Mouse (Mus musculus) CD8-positive naive resting alpha-beta T cell, adult 2 months (primary cell): ENCODE measurements at regions not wholly inside any gene's neighbourhood (a gene's known extent, or its start where the extent isn't known, plus 50 kb on each side); places are given as distances from the start of the nearest gene placed in this dataset.

Source experiments
- DNase-seq, 2 experiments: peaks; one replicate each; pipeline ENCODE4 v3.0.0; 2022; ENCODE audit warnings: low read depth in 2 of 2, low spot score in 2 of 2

- no peak for DNase-seq
These were observed 500.9 kb upstream of the Nox3 start for GRCm38 (mm10) chr17:4196793-4197448.

DNA sequence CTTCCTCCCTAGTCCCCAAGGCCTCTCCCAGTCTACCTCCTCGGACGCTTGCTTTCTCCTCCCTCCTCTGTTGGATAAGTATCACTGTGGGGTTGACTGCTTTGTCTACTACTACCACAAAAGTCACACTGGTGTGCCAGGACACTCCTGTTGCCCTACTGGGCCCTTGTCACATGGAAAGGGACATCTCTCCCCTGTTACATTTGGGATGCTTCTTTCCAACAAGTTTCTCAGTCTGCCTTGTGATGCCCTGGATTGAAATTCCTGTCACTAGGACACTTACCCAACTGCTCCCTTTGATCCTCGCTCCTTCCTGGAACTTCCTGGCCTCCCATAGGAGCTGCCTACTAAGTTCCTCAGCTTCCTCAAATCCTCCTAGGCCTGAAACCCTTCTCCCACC is 501.9 kb upstream of the Nox3 start:
- no peak for DNase-seq

- DNase-seq: no peak
These were observed 503.7 kb upstream of the Nox3 start for GRCm38 (mm10) chr17:4199698-4200153.

DNA sequence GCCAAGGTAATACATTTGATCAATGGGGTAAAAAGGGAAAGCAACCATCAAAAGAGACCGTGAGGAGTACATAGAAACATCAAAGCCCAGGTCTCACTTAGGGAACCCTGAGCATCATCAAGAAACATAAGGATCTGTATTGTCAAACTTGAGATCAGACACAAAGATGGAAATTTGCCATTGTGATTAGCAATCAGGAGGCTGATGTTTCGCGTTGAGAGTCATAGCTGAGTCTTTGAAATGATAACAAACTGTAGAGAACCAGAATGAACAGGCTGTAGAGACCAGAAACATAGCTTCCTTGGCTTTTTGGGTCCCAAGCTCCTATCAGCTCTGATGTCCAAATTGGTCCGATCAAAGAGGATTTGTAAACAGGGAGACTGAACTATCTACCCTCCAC is 505.2 kb upstream of the Nox3 start:
- no peak for DNase-seq

- DNase-seq: no peak
These were observed 512.3 kb upstream of the Nox3 start for GRCm38 (mm10) chr17:4208142-4208925.

GRCm38 (mm10) chr17:4209650-4210049 is 513.6 kb upstream of the Nox3 start:
- no peak for DNase-seq

DNA sequence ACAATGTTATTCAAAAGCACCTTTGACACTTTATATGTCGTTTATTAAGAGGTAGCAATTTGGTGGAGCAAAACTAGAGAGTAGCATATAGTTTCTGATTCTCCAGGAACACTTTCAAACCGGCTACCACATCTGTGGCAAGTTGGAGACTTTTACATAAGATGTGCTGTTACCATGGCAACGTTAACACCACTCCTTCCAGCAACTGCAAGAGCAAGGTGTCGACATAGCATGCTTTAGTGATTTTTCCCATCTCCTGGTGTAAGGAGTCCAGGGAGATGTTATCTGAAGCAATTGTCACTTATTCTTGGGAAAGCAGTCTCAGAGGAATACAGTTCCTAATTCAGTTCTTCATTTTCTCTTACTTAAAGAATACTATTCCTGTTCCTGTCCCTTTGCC is 516.5 kb upstream of the Nox3 start:
- no peak for DNase-seq

DNA sequence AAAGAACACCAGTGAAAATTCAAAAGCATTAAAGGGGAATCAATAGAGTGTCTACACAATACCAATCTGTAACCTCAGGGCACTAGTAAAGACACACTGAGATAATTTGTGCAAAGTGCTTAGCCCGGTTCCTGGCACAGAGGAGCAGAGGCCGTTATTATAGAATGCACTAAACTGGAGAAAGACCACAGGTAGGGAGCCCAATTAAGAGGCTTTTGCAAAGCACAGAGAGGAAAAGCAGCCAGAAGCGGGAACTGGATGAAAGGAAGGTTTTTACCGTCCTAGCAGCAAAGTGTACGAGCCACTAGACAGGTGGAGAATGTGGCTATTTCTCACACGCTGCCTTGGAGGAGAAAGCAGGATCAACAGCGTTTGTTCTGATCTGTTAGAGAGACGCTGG is 518.9 kb upstream of the Nox3 start:
- DNase-seq: no peak

GRCm38 (mm10) chr17:4216203-4216602 is 520.1 kb upstream of the Nox3 start:
- no peak for DNase-seq

DNA sequence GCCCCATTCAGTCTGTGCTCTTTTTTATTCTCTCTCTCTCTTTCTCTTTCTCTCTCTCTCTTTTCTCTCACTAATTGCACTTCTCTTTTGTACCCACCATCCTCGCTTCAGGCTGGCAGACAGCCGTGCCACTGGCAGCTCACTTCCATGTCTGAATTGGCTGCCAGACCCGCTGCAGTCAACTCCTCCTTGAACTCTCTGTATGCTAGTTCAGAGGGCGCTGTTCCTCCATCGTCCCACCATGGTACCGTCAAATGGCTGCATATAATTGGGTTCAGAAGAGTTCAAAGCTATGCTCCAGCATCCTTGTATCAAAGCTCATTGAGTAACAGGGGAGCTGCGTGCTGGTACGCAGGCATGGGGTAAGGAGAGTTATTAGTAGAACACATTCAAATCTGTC is 520.7 kb upstream of the Nox3 start:
- no peak for DNase-seq

DNA sequence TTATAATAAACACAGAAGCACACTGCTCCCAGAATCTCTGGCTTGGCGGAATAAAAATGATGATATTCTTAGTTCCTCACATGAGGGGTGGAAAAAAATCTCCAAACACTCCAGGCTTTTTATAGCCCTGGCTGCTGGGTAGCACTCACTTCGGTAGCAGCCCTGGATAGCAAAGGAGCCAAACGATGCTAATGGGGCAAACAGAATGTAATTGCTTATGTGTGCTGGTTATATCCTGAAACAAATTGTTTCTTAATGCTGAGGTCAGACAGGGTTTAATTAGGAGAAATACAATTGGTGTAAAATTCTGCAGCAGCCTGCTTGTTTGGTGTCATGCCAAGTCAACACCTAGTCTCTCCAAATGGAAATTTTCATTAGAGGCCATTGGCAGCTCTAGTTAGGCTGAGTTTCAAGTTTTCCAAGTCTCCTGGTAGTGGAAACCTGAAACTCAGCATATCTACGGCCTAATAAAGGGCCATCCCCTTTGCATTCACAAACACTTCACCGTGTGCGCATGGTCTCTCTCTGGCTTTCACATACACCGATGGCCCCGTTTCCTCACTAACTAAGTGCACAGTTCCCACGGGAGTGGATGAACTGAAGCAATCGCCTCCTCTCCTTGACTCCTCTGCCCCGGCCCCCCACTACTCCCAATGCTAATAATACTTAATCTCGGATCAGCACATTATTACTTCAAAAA is 524.8 kb upstream of the Nox3 start:
- DNase-seq: no peak

- no peak for DNase-seq
These were observed 531.8 kb upstream of the Nox3 start for GRCm38 (mm10) chr17:4227889-4228288.

- no peak for DNase-seq
These were observed 533.9 kb upstream of the Nox3 start for GRCm38 (mm10) chr17:4229969-4230368.

DNA sequence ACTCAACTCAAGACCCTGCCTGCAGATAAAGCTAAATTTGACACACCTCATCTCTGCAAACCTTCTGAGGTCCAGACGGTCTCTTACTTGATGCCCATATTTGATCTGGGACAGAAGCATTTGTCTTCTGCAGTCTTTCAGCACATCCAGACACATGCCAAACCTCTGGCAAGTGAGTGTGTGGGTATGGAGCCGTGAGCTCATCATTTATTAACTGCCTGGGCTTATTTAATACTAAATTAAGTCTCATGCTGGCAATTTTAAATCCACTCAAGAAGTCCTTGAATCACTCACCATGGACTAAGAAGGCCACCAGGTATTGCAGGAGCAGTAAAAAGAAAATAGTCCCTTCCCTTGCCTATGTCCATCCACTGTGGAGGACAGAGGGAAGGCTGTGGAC is 554.4 kb upstream of the Nox3 start:
- no peak for DNase-seq

- no peak for DNase-seq
These were observed 569.4 kb upstream of the Nox3 start for GRCm38 (mm10) chr17:4265471-4265870.

GRCm38 (mm10) chr17:4265946-4266345 is 569.9 kb upstream of the Nox3 start:
- no peak for DNase-seq

GRCm38 (mm10) chr17:4266487-4266886 is 570.4 kb upstream of the Nox3 start:
- no peak for DNase-seq

- no peak for DNase-seq
These were observed 572.3 kb upstream of the Nox3 start for GRCm38 (mm10) chr17:4268380-4268779.

DNA sequence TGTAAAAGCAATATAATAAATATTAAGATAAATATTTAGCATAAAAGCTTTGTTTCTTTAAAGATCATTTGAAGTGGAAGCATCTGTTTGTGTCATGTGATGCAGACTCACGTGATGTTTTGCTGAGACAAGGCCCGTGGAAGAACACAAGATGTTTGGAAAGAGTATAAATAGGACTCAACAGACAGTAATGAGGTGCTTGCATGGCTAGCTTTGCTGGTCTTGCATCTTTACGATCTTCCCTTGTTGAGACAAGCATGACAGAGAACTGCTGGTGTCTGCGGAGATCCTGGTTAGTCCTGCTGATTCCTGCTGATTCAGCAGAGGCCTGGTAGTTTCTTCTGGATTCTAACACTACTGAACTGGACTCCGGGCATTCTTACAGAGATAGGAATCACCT is 576.4 kb upstream of the Nox3 start:
- no peak for DNase-seq

GRCm38 (mm10) chr17:4276722-4277121 is 580.7 kb upstream of the Nox3 start:
- no peak for DNase-seq

- DNase-seq: no peak
These were observed 582.3 kb upstream of the Nox3 start for GRCm38 (mm10) chr17:4278239-4278827.

- no peak for DNase-seq
These were observed 585.4 kb upstream of the Nox3 start for GRCm38 (mm10) chr17:4281451-4281850.
